Mouse (Mus musculus): ENCODE data around the gene Ifi211. TPM values are rescaled to one million over a fixed set of nuclear protein-coding genes. Genes with fewer than 3 reads are reported as not detected.
"Not testable (repeated sequence)": the region's sequence is repeated elsewhere in the genome, so short reads cannot be mapped to it uniquely, and the experiment has no call there.

The Ifi211 gene
- total RNA-seq, 2 experiments from 2014 or later, result not detected

GRCm38 (mm10) chr1:173887026-173887787 lies 25.6 kb downstream of the Ifi211 start:
- DNase-seq (ENCODE audit: low spot score in 2 of 2); intact Hi-C loops (cut with DNase I): not testable (repeated sequence)

DNA sequence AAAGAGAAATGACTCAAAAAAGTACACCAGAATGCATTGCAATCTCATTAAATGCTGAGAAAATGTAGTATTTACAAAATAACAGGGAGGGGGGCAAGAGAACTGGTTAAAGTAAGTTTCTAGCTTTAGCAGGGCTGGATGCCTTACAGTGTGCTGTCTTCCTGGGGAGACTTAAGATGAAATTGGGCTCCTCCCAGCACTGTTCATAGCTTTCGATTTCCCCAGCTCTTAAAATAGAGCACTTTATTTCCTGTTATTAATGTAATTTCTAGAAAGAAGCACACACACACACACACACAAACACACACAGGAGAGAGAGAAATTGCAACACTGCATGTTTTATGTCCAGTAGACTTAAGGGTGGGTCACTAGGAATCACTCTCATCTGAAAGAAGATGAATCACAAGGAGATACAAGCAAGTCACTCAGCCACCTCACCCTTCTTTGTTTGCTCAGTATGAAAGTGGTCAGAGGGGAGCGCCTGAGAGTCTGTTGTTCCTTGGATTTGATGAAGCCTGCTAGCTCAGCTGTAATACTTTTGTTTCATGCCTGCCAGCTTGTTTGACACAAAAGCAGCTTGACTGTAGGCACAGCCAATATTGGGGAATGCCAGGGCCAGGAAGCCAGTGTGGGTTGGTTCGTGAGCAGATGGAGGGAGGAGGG lies 32.7 kb downstream of the Ifi211 start:
- DNase-seq (ENCODE audit: low spot score in 2 of 2); intact Hi-C loops (cut with DNase I): not testable (repeated sequence)

GRCm38 (mm10) chr1:173879225-173879987 lies 33.4 kb downstream of the Ifi211 start:
- intact Hi-C loops (cut with DNase I); DNase-seq (ENCODE audit: low spot score in 2 of 2): not testable (repeated sequence)

GRCm38 (mm10) chr1:173878264-173878663 lies 34.6 kb downstream of the Ifi211 start:
- intact Hi-C loops (cut with DNase I); DNase-seq (ENCODE audit: low spot score in 2 of 2): not testable (repeated sequence)

GRCm38 (mm10) chr1:173877125-173877524 lies 35.7 kb downstream of the Ifi211 start:
- intact Hi-C loops (cut with DNase I), result not testable (repeated sequence)

GRCm38 (mm10) chr1:173868586-173868985 lies 44.3 kb downstream of the Ifi211 start:
- DNase-seq (ENCODE audit: low spot score in 2 of 2); intact Hi-C loops (cut with DNase I): not testable (repeated sequence)

More at GRCm38 (mm10) chr1:173877125-173877524, 35.7 kb downstream of the Ifi211 start:
- DNase-seq (ENCODE audit: low spot score in 2 of 2), result not testable (repeated sequence)

GRCm38 (mm10) chr1:173866504-173866903 lies 46.3 kb downstream of the Ifi211 start:
- no peak for DNase-seq (ENCODE audit: low spot score in 2 of 2)
- intact Hi-C loops (cut with DNase I), result no loop called here

- intact Hi-C loops (cut with DNase I), result loop anchor here (10.0 kb wide), 1 partner anchor 241 kb away; the partner anchor contains the start of gene Olfr427
- DNase-seq (ENCODE audit: low spot score in 2 of 2), result peak; percentile 42 to 54
These were observed 59.1 kb downstream of the Ifi211 start for GRCm38 (mm10) chr1:173853711-173854110.

GRCm38 (mm10) chr1:173852853-173853252 lies 60.0 kb downstream of the Ifi211 start:
- not testable (repeated sequence) for DNase-seq (ENCODE audit: low spot score in 2 of 2)
- intact Hi-C loops (cut with DNase I), result loop anchor here (10.0 kb wide), 1 partner anchor 242 kb away; the partner anchor contains the start of gene Olfr427

Other genes with a start within 250 kb of the Ifi211 start
- not detected for gene Ifi208, start 239.4 kb downstream of the Ifi211 start, total RNA-seq (2021)
- gene Ifi207, start 171.3 kb downstream of the Ifi211 start, total RNA-seq (2021), result under 1 TPM; 0.25 to 0.33 TPM
- not detected for gene Ifi204, start 146.1 kb downstream of the Ifi211 start, total RNA-seq (2021)
- gene Mndal, start 29.4 kb upstream of the Ifi211 start, total RNA-seq (2021), result 1 to 10 TPM; 1.9 to 2.6 TPM
- 1 to 10 TPM in 1 of 2 experiments, under 1 TPM in 1; 0.48 to 1.4 TPM for gene Ifi203, start 29.6 kb upstream of the Ifi211 start, total RNA-seq (2021)
- not detected for gene Ifi202b, start 69.7 kb upstream of the Ifi211 start, total RNA-seq (2021)
- not detected for gene Ifi205, start 118.8 kb upstream of the Ifi211 start, total RNA-seq (2021)
- gene Olfr433, start 127.7 kb upstream of the Ifi211 start, total RNA-seq (2021), result not detected
- not detected for gene Olfr432, start 136.2 kb upstream of the Ifi211 start, total RNA-seq (2021)
- not detected for gene Olfr430, start 153.6 kb upstream of the Ifi211 start, total RNA-seq (2021)
- not detected for gene Olfr429, start 171.3 kb upstream of the Ifi211 start, total RNA-seq (2021)
- gene Olfr427, start 183.8 kb upstream of the Ifi211 start, total RNA-seq (2021), result not detected
- not detected for gene Olfr231, start 208.1 kb upstream of the Ifi211 start, total RNA-seq (2021)
- gene Olfr424, start 218.5 kb upstream of the Ifi211 start, total RNA-seq (2021), result not detected
- gene Olfr420, start 242.6 kb upstream of the Ifi211 start, total RNA-seq (2021), result not detected

All from left cerebral cortex, postnatal 14 days (tissue).